Mouse (Mus musculus) stomach, postnatal 0 days (tissue): ENCODE measurements around the gene Col5a1.

ENCODE experiments used
- CTCF ChIP-seq: IDR thresholded peaks from 2 replicates; pipeline ENCODE4 v1.5.1; 2016; ENCODE audit warnings: antibody characterized with exemption, low read depth, mild to moderate bottlenecking, moderate library complexity
- EP300 ChIP-seq: optimal IDR thresholded peaks from 2 replicates; pipeline ENCODE3; 2016; ENCODE audit warnings: antibody characterized with exemption

DNA sequence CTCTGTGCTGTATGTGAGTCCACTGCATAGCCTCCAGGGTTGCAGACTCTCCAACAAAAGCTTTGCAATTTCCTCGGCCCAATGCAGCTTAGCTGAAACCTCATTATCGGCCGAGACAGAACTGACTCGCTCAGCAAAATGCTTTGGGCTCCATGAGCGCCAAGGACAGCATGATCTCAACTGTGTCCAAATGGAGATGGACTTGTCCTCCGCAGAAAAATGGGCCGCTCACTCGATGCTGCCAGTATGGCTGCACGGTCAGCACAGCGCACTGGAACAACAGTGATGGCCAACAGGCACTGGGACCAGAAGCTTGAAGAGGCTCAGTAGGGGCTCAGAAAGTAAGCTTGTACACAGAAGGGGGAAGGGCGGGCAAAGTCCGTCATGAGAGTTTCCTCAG is 53.9 kb downstream of the Col5a1 start:
- TF ChIP-seq CTCF (no peak), EP300 (no peak)
